Mouse (Mus musculus) thymus, postnatal 10 days (tissue): Measurements from ENCODE around the gene Mark2.

Source experiments
- DNase-seq, 2 experiments: peaks; one replicate each; pipeline ENCODE4 v3.0.0; 2021; ENCODE audit warnings: low spot score in 2 of 2

Gene Mark2

GRCm38 (mm10) chr19:7295071-7295658 lies 46.5 kb downstream of the Mark2 start:
- peak; percentile 85 to 87 for DNase-seq

- DNase-seq: no peak
These were observed 47.4 kb downstream of the Mark2 start for GRCm38 (mm10) chr19:7294098-7294876.

GRCm38 (mm10) chr19:7291958-7292709 lies 49.5 kb downstream of the Mark2 start:
- DNase-seq: no peak

- no peak for DNase-seq
These were observed 51.9 kb downstream of the Mark2 start for GRCm38 (mm10) chr19:7289767-7290166.

GRCm38 (mm10) chr19:7288288-7288687 lies 53.4 kb downstream of the Mark2 start:
- no peak for DNase-seq

GRCm38 (mm10) chr19:7286563-7287315 lies 54.9 kb downstream of the Mark2 start:
- DNase-seq: no peak

- DNase-seq: no peak
These were observed 60.9 kb downstream of the Mark2 start for GRCm38 (mm10) chr19:7280557-7281330.

- DNase-seq: peak; percentile 43 to 83
These were observed 62.5 kb downstream of the Mark2 start for GRCm38 (mm10) chr19:7279114-7279513.

- DNase-seq: no peak
These were observed 63.3 kb downstream of the Mark2 start for GRCm38 (mm10) chr19:7278200-7278906.

GRCm38 (mm10) chr19:7276796-7277195 lies 64.9 kb downstream of the Mark2 start:
- no peak for DNase-seq

GRCm38 (mm10) chr19:7276053-7276659 lies 65.5 kb downstream of the Mark2 start:
- no peak for DNase-seq

GRCm38 (mm10) chr19:7275131-7275789 lies 66.4 kb downstream of the Mark2 start:
- DNase-seq: no peak

GRCm38 (mm10) chr19:7274326-7274990 lies 67.2 kb downstream of the Mark2 start:
- DNase-seq: peak in 1 of 2 experiments; percentile 39

- DNase-seq: no peak
These were observed 68.2 kb downstream of the Mark2 start for GRCm38 (mm10) chr19:7273486-7273885.

- DNase-seq: no peak
These were observed 72.2 kb downstream of the Mark2 start for GRCm38 (mm10) chr19:7269290-7270044.

- DNase-seq: peak; percentile 86 to 92
These were observed 73.0 kb downstream of the Mark2 start for GRCm38 (mm10) chr19:7268722-7269090.

- DNase-seq: peak; percentile 89 to 90
These were observed 73.6 kb downstream of the Mark2 start for GRCm38 (mm10) chr19:7267781-7268721.
